Mouse (Mus musculus) Patski (cell line): ENCODE measurements around the gene Zfp119b. TPM values are rescaled to one million over a fixed set of nuclear protein-coding genes. Genes with fewer than 3 reads are reported as not detected.
"Not testable (repeated sequence)": the region's sequence is repeated elsewhere in the genome, so short reads cannot be mapped to it uniquely, and the experiment has no call there.

Experiments
- ATAC-seq: fragments of 100-300 bp; one replicate; pipeline ENCODE4 v1.8.0; 2021
- CTCF ChIA-PET: fragments of 350-600 bp; sonication (Branson Sonifier 250); formaldehyde crosslinking; loops from one replicate; lab custom pipeline; 2022; ENCODE audit warnings: inconsistent platforms; lab: Charles Lee
- POLR2A ChIA-PET: fragments of 350-600 bp; sonication (Branson Sonifier 250); formaldehyde crosslinking; loops from one replicate; lab custom pipeline; 2022; ENCODE audit warnings: antibody characterized with exemption, inconsistent platforms; lab: Charles Lee
- DNase-seq: peaks from one replicate; pipeline ENCODE4 v3.0.0-alpha.2; 2011; ENCODE audit warnings: low read depth, low spot score
- H3K27me3 ChIP-seq: fragments of 371-371 bp; one replicate; pipeline ENCODE4 v1.5.1; 2021
- CTCF ChIP-seq: fragments of 100-300 bp; IDR thresholded peaks from one replicate; pipeline ENCODE4 v1.5.1; 2021
- in situ Hi-C: fragments of 300-500 bp; cut with MboI; formaldehyde crosslinking; loops from 3 replicates; pipeline ENCODE4 v1.11.1; 2018; ENCODE audit warnings: low pct_unique_long_range_greater_than_20kb, mixed read lengths
- polyA plus RNA-seq: library from polyadenylated mRNA; unstranded; gene quantifications from one replicate; pipeline ENCODE4 v1.2.3, GENCODE M21; 2021

Gene Zfp119b
- polyA plus RNA-seq, 1 experiment from 2014 or later, result 4.9 TPM

DNA sequence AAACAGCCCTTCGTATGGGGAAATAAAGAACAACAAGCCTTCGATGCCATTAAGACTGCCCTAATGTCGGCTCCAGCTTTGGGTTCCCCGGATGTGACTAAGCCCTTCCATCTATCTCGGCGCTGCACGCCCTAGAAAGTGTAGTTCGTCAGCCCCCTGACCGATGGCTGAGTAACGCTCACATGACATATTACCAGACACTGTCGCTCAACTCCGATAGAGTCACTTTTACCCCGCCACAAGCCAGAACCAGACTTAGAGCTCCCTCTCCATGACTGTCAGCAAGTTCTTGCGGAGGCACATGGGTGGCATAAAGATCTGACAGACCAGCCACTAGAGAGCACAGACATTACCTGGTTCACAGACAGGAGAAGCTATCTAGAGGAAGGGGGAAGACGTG lies 16.1 kb downstream of the Zfp119b start:
- in situ Hi-C loops, result no loop called here
- TF ChIP-seq CTCF, result no peak
- POLR2A ChIA-PET, result interaction anchor here (1.4 kb wide), 1 partner anchor 10 kb away, joined by 4 read pairs; no protein-coding TSS in a partner anchor
- DNase-seq, result no peak
- CTCF ChIA-PET, result no interaction called here
- H3K27me3 ChIP-seq, result no peaks in the 10 kb centered on the region
- no peak for ATAC-seq

- POLR2A ChIA-PET, result no interaction called here
- CTCF ChIA-PET, result no interaction called here
- DNase-seq (no peak), ATAC-seq (no peak)
- no peak for TF ChIP-seq CTCF
- in situ Hi-C loops, result no loop called here
- no peaks in the 10 kb centered on the region for H3K27me3 ChIP-seq
These were observed 16.7 kb downstream of the Zfp119b start for GRCm38 (mm10) chr17:55932635-55933034.

DNA sequence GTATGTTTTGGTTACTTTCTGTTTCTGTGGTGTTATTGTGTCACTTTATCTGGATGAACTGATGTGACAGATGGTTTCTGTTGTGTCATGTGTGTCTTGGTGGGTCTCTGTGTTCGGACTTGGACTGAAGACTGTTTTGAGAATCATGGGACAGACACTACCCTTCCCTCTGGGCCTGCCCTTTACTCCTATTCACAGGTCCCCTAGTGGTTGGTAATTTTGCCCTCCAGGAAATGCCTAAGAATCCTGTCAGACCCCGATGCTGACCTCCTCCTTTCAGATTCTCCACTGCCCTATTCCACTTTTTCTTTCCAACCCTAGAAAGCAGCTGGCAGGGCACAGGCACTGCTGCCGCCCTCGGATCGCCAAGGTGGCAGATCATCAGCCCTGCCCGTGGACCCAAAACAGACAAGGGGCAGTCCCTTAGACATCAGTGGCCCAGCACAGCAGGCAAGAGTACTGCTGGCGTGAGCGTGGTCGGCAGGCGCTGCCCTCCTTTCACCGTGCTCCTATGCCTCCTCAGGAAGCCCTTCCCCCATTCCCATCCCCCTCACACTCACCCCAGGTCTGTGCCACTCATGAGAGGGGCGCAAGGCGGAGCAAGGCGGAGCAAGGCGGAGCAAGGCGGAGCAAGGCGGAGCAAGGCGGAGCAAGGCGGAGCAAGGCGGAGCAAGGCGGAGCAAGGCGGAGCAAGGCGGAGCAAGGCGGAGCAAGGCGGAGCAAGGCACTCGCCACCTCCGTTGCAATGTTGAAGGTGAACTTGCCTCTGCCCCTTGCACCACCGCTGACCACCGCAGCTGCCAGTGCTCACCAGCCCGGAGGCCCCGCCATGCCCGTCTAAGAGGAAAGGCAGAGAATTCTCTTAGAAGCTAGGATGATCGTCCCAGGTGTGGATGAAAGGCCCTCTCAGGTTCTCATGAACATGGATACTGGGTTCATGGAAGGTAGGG lies 17.5 kb downstream of the Zfp119b start:
- no peaks in the 10 kb centered on the region for H3K27me3 ChIP-seq
- ATAC-seq (peak; percentile 81), DNase-seq (no peak)
- in situ Hi-C loops, result no loop called here
- POLR2A ChIA-PET, result no interaction called here
- CTCF ChIA-PET, result no interaction called here
- peak; percentile 34 for TF ChIP-seq CTCF

- in situ Hi-C loops, result no loop called here
- no peak for TF ChIP-seq CTCF
- POLR2A ChIA-PET, result no interaction called here
These were observed 42.6 kb downstream of the Zfp119b start for GRCm38 (mm10) chr17:55906669-55907068.

DNA sequence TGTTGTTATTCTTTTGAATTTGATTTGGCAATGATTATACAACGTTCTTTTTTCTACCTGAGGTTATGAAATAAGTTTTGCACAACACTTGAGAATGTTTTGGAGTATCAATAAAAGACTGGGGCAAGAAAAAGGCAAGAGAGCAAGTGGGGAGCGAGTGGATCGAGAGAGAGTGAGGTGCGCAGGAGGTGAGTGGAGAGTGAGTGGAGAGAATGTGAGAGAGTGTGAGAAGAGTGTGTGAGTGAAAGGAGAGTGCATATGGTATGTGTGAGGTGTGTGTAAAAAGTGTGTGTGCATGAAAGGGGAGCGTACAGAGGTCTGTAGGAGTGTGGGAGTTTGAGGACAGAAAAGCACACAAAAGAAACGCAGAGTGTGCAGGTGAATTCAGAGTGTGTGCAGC lies 45.2 kb downstream of the Zfp119b start:
- no peak for ATAC-seq
- ChIA-PET POLR2A (no interaction called here), CTCF (no interaction called here)
- in situ Hi-C loops, result no loop called here
- TF ChIP-seq CTCF, result no peak
- peaks cover 7% of the 10 kb centered on the region for H3K27me3 ChIP-seq
- DNase-seq, result no peak

More at GRCm38 (mm10) chr17:55906669-55907068, 42.6 kb downstream of the Zfp119b start:
- no peak for DNase-seq
- CTCF ChIA-PET, result no interaction called here
- H3K27me3 ChIP-seq, result peaks cover 10% of the 10 kb centered on the region
- no peak for ATAC-seq

GRCm38 (mm10) chr17:55903687-55904086 lies 45.6 kb downstream of the Zfp119b start:
- POLR2A ChIA-PET, result no interaction called here
- peaks cover 7% of the 10 kb centered on the region for H3K27me3 ChIP-seq
- DNase-seq (no peak), ATAC-seq (no peak)
- no peak for TF ChIP-seq CTCF
- in situ Hi-C loops, result no loop called here
- CTCF ChIA-PET, result no interaction called here

DNA sequence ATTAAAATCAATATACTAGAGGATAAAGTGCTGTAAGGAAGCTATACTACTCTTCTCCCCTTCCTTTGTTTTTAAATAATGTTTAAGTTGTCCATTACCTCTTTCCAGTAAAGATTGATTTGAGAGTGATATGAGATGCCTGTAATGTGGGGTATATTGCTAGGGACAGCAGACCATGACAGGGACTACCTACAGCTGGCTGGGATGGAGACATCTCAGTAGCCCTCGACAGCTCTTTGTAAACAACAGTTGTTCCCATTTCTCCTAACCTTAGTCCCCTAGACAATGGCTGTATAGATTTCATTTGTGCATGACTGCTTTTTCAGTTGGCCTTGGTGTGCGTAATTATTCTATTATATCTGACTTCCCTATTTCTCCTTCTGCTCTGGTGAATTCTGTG lies 46.2 kb downstream of the Zfp119b start:
- ChIA-PET POLR2A (no interaction called here), CTCF (no interaction called here)
- DNase-seq (no peak), ATAC-seq (no peak)
- no peak for TF ChIP-seq CTCF
- H3K27me3 ChIP-seq, result peaks cover 1% of the 10 kb centered on the region
- in situ Hi-C loops, result no loop called here

DNA sequence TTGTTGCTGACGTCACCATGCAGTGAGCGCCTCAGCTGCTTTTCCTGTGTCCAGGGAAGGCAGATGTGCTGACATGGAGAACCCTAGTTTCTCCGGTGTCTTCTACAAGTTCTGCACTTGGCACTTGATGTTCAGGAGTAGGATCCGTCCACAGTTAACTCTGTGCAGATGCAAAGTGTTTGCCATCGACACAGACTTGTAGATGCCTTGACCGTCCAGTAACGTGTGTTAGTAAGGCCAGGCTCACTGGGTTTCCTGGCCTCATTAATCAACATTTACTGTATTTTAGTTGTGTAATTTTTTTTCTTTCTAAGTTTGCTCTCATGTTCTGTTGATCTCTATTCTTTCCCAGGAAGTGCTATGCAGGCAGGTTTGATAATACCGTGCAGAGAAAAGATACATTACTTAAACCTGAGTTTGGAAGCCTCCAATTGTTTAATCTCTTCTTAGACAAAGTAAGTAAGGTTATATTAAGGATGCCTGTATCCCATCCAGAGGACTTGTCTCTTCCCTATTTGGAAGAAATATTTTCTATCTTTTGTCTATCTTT lies 56.8 kb downstream of the Zfp119b start:
- CTCF ChIA-PET, POLR2A ChIA-PET, ATAC-seq, H3K27me3 ChIP-seq, DNase-seq, in situ Hi-C loops: not testable (repeated sequence)

Other genes with a start within 250 kb of the Zfp119b start
- 4.3 TPM for gene Pot1b, start 236.9 kb downstream of the Zfp119b start, polyA plus RNA-seq
- gene Adgre4, start 199.5 kb downstream of the Zfp119b start, polyA plus RNA-seq, result not detected
- gene Zfp119a, start 70.6 kb downstream of the Zfp119b start, polyA plus RNA-seq, result 6.5 TPM
- 6.8 TPM for gene Zfp959, start 57.4 kb downstream of the Zfp119b start, polyA plus RNA-seq
- not detected for gene Ebi3, start 3.1 kb upstream of the Zfp119b start, polyA plus RNA-seq
- 15.0 TPM for gene Yju2, start 9.6 kb upstream of the Zfp119b start, polyA plus RNA-seq
- gene Shd, start 21.0 kb upstream of the Zfp119b start, polyA plus RNA-seq, result not detected
- gene Fsd1, start 37.0 kb upstream of the Zfp119b start, polyA plus RNA-seq, result 26.2 TPM
- gene Stap2, start 56.1 kb upstream of the Zfp119b start, polyA plus RNA-seq, result 14.2 TPM
- 174 TPM for gene Mpnd, start 56.2 kb upstream of the Zfp119b start, polyA plus RNA-seq
- 85.2 TPM for gene Sh3gl1, start 87.1 kb upstream of the Zfp119b start, polyA plus RNA-seq
- 18.0 TPM for gene Chaf1a, start 90.9 kb upstream of the Zfp119b start, polyA plus RNA-seq
- 66.0 TPM for gene Ubxn6, start 125.5 kb upstream of the Zfp119b start, polyA plus RNA-seq
- gene Hdgfl2, start 130.1 kb upstream of the Zfp119b start, polyA plus RNA-seq, result 117 TPM
- 7.1 TPM for gene Plin4, start 160.3 kb upstream of the Zfp119b start, polyA plus RNA-seq
- 0.55 TPM for gene Plin5, start 168.1 kb upstream of the Zfp119b start, polyA plus RNA-seq
- 0.08 TPM for gene Lrg1, start 172.5 kb upstream of the Zfp119b start, polyA plus RNA-seq
- 2.0 TPM for gene Sema6b, start 190.8 kb upstream of the Zfp119b start, polyA plus RNA-seq
- 2.0 TPM for gene Tnfaip8l1, start 213.0 kb upstream of the Zfp119b start, polyA plus RNA-seq
- gene Mydgf, start 234.4 kb upstream of the Zfp119b start, polyA plus RNA-seq, result 96.5 TPM